Mouse (Mus musculus): ENCODE measurements around the gene Rpl27.

GRCm38 (mm10) chr11:101442127-101442693 is at the start of gene Rpl27:
- TF ChIP-seq CTCF (IDR thresholded peaks at IDR 0.05; ENCODE audit: borderline replicate concordance, insufficient read depth, low read length) (peak; percentile 36; the same call in 1 of the 2 replicates), POLR2A (IDR thresholded peaks at IDR 0.05; ENCODE audit: low read depth, low read length) (peak; percentile 86)

Measured in embryonic fibroblast, embryonic 13.5 days (primary cell).